Mouse (Mus musculus): ENCODE results near the gene Exoc6b. TPM values are rescaled to one million over a fixed set of nuclear protein-coding genes. Genes with fewer than 3 reads are reported as not detected.

Exoc6b gene
- polyA plus RNA-seq, 1 experiment from 2014 or later: 63.9 TPM

GRCm38 (mm10) chr6:84867114-84867513 lies 202.2 kb downstream of the Exoc6b start:
- H3K4me3 ChIP-seq (ENCODE audit: low read depth, low read length): no peak overlapping the region
- H3K4me2 ChIP-seq (ENCODE audit: low read depth, low read length): no peak overlapping the region
- WGBS: 2% methylated on average over 4 of the region's 4 CpGs
- H3K4me1 ChIP-seq (ENCODE audit: control insufficient read depth, insufficient read depth, low read length): peaks cover 4% of the 10 kb centered on the region; the same call in 1 of the 2 replicates
- H3K27me3 ChIP-seq (ENCODE audit: control insufficient read depth, insufficient read depth, low read length): no peaks in the 10 kb centered on the region
- H3K36me3 ChIP-seq (ENCODE audit: control insufficient read depth, insufficient read depth, low read length): no peaks in the 10 kb centered on the region
- no peak overlapping the region for H3K27ac ChIP-seq (ENCODE audit: low read depth, low read length)
- no peaks in the 10 kb centered on the region for H3K9me3 ChIP-seq (ENCODE audit: control insufficient read depth, low read length)
- no peak for ATAC-seq (ENCODE audit: low read depth)
- H3K9ac ChIP-seq (replicated peaks; ENCODE audit: low read depth, low read length): no peak overlapping the region

GRCm38 (mm10) chr6:84864625-84865024 lies 204.7 kb downstream of the Exoc6b start:
- Histone ChIP-seq H3K9ac (replicated peaks; ENCODE audit: low read depth, low read length) (no peak overlapping the region), H3K36me3 (ENCODE audit: control insufficient read depth, insufficient read depth, low read length) (no peaks in the 10 kb centered on the region), H3K9me3 (ENCODE audit: control insufficient read depth, low read length) (no peaks in the 10 kb centered on the region), H3K4me3 (ENCODE audit: low read depth, low read length) (no peak overlapping the region), H3K27ac (ENCODE audit: low read depth, low read length) (no peak overlapping the region), H3K4me2 (ENCODE audit: low read depth, low read length) (no peak overlapping the region), H3K4me1 (ENCODE audit: control insufficient read depth, insufficient read depth, low read length) (peaks cover 4% of the 10 kb centered on the region; the same call in 1 of the 2 replicates), H3K27me3 (ENCODE audit: control insufficient read depth, insufficient read depth, low read length) (no peaks in the 10 kb centered on the region)
- no peak for ATAC-seq (ENCODE audit: low read depth)
- 91% methylated on average over 3 of the region's 3 CpGs for WGBS

- Histone ChIP-seq H3K4me1 (ENCODE audit: control insufficient read depth, insufficient read depth, low read length) (peaks cover 4% of the 10 kb centered on the region; the same call in 1 of the 2 replicates), H3K9ac (replicated peaks; ENCODE audit: low read depth, low read length) (no peak overlapping the region), H3K36me3 (ENCODE audit: control insufficient read depth, insufficient read depth, low read length) (no peaks in the 10 kb centered on the region), H3K9me3 (ENCODE audit: control insufficient read depth, low read length) (no peaks in the 10 kb centered on the region), H3K27ac (ENCODE audit: low read depth, low read length) (no peak overlapping the region), H3K4me2 (ENCODE audit: low read depth, low read length) (no peak overlapping the region), H3K4me3 (ENCODE audit: low read depth, low read length) (no peak overlapping the region), H3K27me3 (ENCODE audit: control insufficient read depth, insufficient read depth, low read length) (no peaks in the 10 kb centered on the region)
- ATAC-seq (ENCODE audit: low read depth): no peak
- 94% methylated on average over 1 of the region's 1 CpGs for WGBS
Observed at GRCm38 (mm10) chr6:84863816-84864375, 205.4 kb downstream of the Exoc6b start.

- Histone ChIP-seq H3K9me3 (ENCODE audit: control insufficient read depth, low read length) (no peaks in the 10 kb centered on the region), H3K4me1 (ENCODE audit: control insufficient read depth, insufficient read depth, low read length) (no peaks in the 10 kb centered on the region), H3K4me3 (ENCODE audit: low read depth, low read length) (no peak overlapping the region), H3K36me3 (ENCODE audit: control insufficient read depth, insufficient read depth, low read length) (peaks cover 2% of the 10 kb centered on the region; the same call in 1 of the 2 replicates), H3K9ac (replicated peaks; ENCODE audit: low read depth, low read length) (no peak overlapping the region), H3K27me3 (ENCODE audit: control insufficient read depth, insufficient read depth, low read length) (no peaks in the 10 kb centered on the region), H3K4me2 (ENCODE audit: low read depth, low read length) (no peak overlapping the region), H3K27ac (ENCODE audit: low read depth, low read length) (no peak overlapping the region)
- WGBS: 76% methylated on average over 7 of the region's 7 CpGs
- ATAC-seq (ENCODE audit: low read depth): no peak
Observed at GRCm38 (mm10) chr6:84845665-84846064, 223.6 kb downstream of the Exoc6b start.

- no peak overlapping the region for H3K4me2 ChIP-seq (ENCODE audit: low read depth, low read length)
- H3K27ac ChIP-seq (ENCODE audit: low read depth, low read length): no peak overlapping the region
- no peak overlapping the region for H3K4me3 ChIP-seq (ENCODE audit: low read depth, low read length)
- no peaks in the 10 kb centered on the region for H3K9me3 ChIP-seq (ENCODE audit: control insufficient read depth, low read length)
- H3K27me3 ChIP-seq (ENCODE audit: control insufficient read depth, insufficient read depth, low read length): no peaks in the 10 kb centered on the region
- ATAC-seq (ENCODE audit: low read depth): no peak
- H3K4me1 ChIP-seq (ENCODE audit: control insufficient read depth, insufficient read depth, low read length): no peaks in the 10 kb centered on the region
- H3K36me3 ChIP-seq (ENCODE audit: control insufficient read depth, insufficient read depth, low read length): peaks cover 2% of the 10 kb centered on the region; the same call in 1 of the 2 replicates
- no peak overlapping the region for H3K9ac ChIP-seq (replicated peaks; ENCODE audit: low read depth, low read length)
Observed at GRCm38 (mm10) chr6:84841138-84841537, 228.2 kb downstream of the Exoc6b start.

- 90% methylated on average over 7 of the region's 7 CpGs for WGBS
Observed at GRCm38 (mm10) chr6:84807546-84807945, 261.8 kb downstream of the Exoc6b start.

GRCm38 (mm10) chr6:84806132-84806730 lies 263.1 kb downstream of the Exoc6b start:
- H3K9ac ChIP-seq (replicated peaks; ENCODE audit: low read depth, low read length): no peak overlapping the region
- H3K27me3 ChIP-seq (ENCODE audit: control insufficient read depth, insufficient read depth, low read length): no peaks in the 10 kb centered on the region
- WGBS: 67% methylated on average over 2 of the region's 2 CpGs
- H3K4me1 ChIP-seq (ENCODE audit: control insufficient read depth, insufficient read depth, low read length): 0 out of 2 replicates have a peak, but pooled peaks cover 6% of the 10 kb centered on the region
- ATAC-seq (ENCODE audit: low read depth): no peak
- H3K36me3 ChIP-seq (ENCODE audit: control insufficient read depth, insufficient read depth, low read length): no peaks in the 10 kb centered on the region
- no peaks in the 10 kb centered on the region for H3K9me3 ChIP-seq (ENCODE audit: control insufficient read depth, low read length)
- H3K27ac ChIP-seq (ENCODE audit: low read depth, low read length): no peak overlapping the region
- H3K4me3 ChIP-seq (ENCODE audit: low read depth, low read length): no peak overlapping the region
- H3K4me2 ChIP-seq (ENCODE audit: low read depth, low read length): no peak overlapping the region

More at GRCm38 (mm10) chr6:84807546-84807945, 261.8 kb downstream of the Exoc6b start:
- Histone ChIP-seq H3K4me3 (ENCODE audit: low read depth, low read length) (no peak overlapping the region), H3K27ac (ENCODE audit: low read depth, low read length) (no peak overlapping the region), H3K4me1 (ENCODE audit: control insufficient read depth, insufficient read depth, low read length) (0 out of 2 replicates have a peak, but pooled peaks cover 6% of the 10 kb centered on the region), H3K36me3 (ENCODE audit: control insufficient read depth, insufficient read depth, low read length) (no peaks in the 10 kb centered on the region), H3K9me3 (ENCODE audit: control insufficient read depth, low read length) (no peaks in the 10 kb centered on the region), H3K4me2 (ENCODE audit: low read depth, low read length) (no peak overlapping the region), H3K9ac (replicated peaks; ENCODE audit: low read depth, low read length) (no peak overlapping the region), H3K27me3 (ENCODE audit: control insufficient read depth, insufficient read depth, low read length) (no peaks in the 10 kb centered on the region)
- ATAC-seq (ENCODE audit: low read depth): no peak

- H3K27me3 ChIP-seq (ENCODE audit: control insufficient read depth, insufficient read depth, low read length): no peaks in the 10 kb centered on the region
- H3K4me3 ChIP-seq (ENCODE audit: low read depth, low read length): no peak overlapping the region
- no peak for ATAC-seq (ENCODE audit: low read depth)
- no peak overlapping the region for H3K27ac ChIP-seq (ENCODE audit: low read depth, low read length)
- 89% methylated on average over 3 of the region's 3 CpGs for WGBS
- H3K9ac ChIP-seq (replicated peaks; ENCODE audit: low read depth, low read length): no peak overlapping the region
- H3K4me2 ChIP-seq (ENCODE audit: low read depth, low read length): no peak overlapping the region
- H3K36me3 ChIP-seq (ENCODE audit: control insufficient read depth, insufficient read depth, low read length): no peaks in the 10 kb centered on the region
- H3K4me1 ChIP-seq (ENCODE audit: control insufficient read depth, insufficient read depth, low read length): no peaks in the 10 kb centered on the region
- no peaks in the 10 kb centered on the region for H3K9me3 ChIP-seq (ENCODE audit: control insufficient read depth, low read length)
Observed at GRCm38 (mm10) chr6:84798736-84799135, 270.6 kb downstream of the Exoc6b start.

GRCm38 (mm10) chr6:84783994-84784393 lies 285.3 kb downstream of the Exoc6b start:
- Histone ChIP-seq H3K9me3 (ENCODE audit: control insufficient read depth, low read length) (no peaks in the 10 kb centered on the region), H3K27me3 (ENCODE audit: control insufficient read depth, insufficient read depth, low read length) (no peaks in the 10 kb centered on the region), H3K4me3 (ENCODE audit: low read depth, low read length) (no peak overlapping the region), H3K9ac (replicated peaks; ENCODE audit: low read depth, low read length) (no peak overlapping the region), H3K27ac (ENCODE audit: low read depth, low read length) (no peak overlapping the region), H3K4me1 (ENCODE audit: control insufficient read depth, insufficient read depth, low read length) (no peaks in the 10 kb centered on the region), H3K36me3 (ENCODE audit: control insufficient read depth, insufficient read depth, low read length) (no peaks in the 10 kb centered on the region), H3K4me2 (ENCODE audit: low read depth, low read length) (no peak overlapping the region)
- 83% methylated on average over 2 of the region's 2 CpGs for WGBS
- no peak for ATAC-seq (ENCODE audit: low read depth)

All from neural tube, embryonic 14.5 days (tissue).